Mouse (Mus musculus) thymus, postnatal 0 days (tissue): ENCODE results near the gene 1500009C09Rik. TPM values are rescaled to one million over a fixed set of nuclear protein-coding genes. Genes with fewer than 3 reads are reported as not detected.

ENCODE experiments used
- DNase-seq: peaks from one replicate; pipeline ENCODE4 v3.0.0-alpha.2; 2015; ENCODE audit warnings: low spot score
- polyA plus RNA-seq: library from polyadenylated mRNA; unstranded; fragments of >200 nt; fragmentation: Nextera tagmentation; extraction: Ambion mirVana; gene quantifications from 2 replicates; pipeline ENCODE4 v1.2.1, GENCODE M21; 2015

1500009C09Rik gene
- polyA plus RNA-seq: not detected in 2 replicates

DNA sequence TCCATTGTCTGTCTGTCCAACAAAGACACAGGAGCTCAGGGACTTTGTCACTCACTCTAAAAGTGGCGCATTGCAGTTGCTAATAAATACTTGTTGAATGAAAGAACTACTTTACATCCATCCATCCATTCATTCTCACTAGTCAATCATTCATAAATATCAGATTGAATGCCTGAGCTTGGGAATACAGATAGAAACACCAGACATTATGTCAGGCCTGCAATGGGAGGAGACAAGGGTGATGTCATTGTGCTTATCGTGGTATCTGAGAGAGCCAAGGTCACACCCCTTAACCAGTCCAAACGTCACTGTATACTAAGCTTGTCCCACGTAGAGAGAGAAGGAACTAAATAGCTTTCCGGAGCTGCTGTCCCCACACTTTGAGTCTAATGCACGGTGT lies at the start of gene 1500009C09Rik:
TSS of gene 1500009C09Rik (plus strand) at position 301 of the 400 bp plus-strand sequence.
- DNase-seq: no peak

DNA sequence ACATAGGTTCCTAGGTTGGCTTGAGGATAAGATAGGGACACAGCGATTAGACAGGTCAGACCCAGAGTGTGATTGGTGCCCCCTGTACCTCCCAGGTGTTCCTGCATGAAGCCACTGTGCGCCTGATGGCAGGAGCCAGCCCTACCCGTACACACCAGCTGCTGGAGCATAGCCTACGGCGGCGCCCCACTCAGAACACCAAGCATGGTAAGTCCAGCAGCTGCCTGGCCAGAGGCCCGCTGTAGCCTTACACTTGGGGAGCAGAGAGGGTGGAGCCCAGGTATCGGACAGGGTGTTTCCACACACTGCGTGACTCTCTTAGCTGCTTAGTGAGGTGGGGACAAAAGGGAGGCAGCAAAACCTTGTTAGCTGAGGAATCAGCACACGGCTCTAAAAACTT lies 49.1 kb upstream of the 1500009C09Rik start:
- no peak for DNase-seq

DNA sequence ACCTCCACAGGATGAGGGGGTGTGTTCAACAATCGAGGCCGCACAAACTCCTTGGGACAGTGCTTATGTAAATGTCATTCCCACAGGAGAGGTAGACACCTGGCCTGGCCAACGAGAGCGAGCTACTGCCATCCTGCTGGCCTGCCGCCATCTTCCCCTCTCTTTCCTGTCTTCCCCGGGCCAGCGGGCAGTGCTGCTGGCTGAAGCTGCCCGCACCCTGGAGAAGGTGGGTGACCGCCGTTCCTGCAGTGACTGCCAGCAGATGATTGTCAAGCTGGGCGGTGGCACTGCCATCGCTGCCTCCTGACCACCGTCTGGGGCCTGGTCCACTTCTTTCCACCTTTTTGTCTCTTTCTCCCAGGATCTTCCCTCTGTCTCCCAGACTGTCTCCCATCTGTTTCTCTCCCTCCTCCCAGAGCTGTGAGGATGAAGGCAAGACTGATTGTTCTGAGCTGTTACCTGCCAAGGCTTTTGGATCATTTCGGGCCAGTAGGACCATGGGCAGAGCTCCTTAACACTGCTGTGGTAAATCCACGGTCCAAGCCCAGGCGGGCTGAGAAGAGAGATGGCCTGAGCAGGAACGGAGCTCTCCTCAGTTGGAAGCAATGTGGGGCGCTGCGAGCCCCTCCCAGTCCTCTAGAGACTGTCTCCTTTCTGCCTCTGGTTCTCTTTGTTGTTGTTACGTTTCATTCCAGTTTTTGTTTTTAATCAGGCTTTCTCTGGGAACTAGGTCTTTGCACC lies 48.4 kb upstream of the 1500009C09Rik start:
- no peak for DNase-seq

DNA sequence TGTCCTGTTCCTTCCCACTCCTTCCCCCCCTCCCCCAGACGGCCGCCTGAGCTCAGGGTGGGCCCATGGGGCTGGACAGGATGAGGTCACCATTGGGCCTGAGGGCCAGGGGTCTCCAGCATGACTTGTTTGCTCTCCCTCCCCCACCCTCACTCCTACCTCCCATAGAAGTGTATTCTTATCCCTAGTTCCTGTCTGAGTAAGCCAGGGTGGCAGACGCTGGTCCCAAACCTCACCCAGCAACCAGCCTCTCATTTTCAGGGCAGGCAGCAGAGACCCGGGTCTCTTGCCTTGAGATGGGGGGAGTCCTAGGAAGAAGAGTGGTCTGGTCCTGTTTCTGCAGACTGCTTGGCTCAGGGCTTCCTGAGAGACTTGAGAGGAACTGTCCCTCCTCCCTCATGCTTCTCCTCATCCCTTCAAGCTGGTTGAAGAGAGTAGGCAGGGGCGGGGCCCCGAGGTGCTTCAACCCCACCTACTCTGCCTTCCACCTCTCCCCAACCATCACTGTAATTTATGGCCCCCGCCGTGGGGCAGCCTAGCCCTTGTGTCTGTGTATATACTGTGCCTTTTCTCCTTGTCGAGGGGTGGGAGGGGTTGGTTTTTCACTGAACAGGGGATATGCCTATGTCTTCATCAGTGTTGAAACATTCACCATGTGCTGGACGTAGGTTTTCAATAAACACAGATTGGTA lies 47.4 kb upstream of the 1500009C09Rik start:
- DNase-seq: no peak

DNA sequence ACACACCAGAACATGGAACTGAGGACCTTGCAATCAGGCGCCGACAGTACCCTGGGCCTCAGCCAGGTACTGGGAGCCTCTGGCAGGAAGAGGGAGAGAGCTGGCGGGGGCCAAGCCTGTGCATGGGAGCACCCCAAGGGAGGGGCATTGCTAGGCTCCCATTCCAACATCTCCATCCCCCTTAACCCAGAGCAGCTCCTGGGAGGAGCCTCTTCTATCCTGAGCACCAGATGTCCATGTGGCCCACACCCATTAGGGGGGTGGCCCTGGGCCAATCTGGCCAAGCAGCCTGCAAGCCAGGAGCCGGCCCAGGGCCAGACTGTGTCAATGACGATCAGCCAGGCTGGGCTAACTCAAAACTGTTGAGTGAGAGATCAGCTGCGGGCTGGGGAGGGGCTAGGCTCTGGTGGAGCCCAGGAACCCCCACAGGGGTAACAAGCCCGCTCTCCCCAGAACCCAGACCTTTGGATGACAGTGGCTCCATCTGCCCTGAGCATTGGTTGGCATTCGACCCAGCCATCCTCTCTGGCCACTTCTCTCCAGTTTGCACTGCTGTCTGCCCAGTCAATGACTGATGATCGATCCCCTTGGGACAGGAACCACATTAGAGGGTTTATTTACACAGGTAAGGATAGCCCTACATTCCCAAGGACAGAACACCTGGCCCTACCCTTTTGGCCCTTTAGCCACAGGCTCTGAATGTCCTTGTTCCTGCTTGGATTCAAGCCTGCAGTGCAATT lies 45.7 kb upstream of the 1500009C09Rik start:
- no peak for DNase-seq

DNA sequence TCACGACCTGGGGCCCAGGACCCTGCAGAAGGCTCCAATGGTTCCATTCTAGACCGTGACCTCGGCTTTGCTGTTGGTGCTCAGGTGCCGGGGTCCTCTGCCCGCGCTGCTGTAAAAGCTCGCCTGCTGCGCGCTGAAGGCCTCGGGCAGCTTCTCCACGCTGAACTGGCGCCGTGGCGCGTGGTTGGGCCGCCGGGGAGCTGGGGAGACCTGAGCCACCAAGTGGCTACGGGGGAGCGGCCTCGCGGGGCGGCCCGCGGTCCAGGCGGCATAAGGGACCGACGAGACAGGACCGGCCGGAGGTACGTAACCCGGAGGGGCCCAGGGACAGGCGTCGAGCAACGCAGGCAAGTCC lies 45.1 kb upstream of the 1500009C09Rik start:
- no peak for DNase-seq

DNA sequence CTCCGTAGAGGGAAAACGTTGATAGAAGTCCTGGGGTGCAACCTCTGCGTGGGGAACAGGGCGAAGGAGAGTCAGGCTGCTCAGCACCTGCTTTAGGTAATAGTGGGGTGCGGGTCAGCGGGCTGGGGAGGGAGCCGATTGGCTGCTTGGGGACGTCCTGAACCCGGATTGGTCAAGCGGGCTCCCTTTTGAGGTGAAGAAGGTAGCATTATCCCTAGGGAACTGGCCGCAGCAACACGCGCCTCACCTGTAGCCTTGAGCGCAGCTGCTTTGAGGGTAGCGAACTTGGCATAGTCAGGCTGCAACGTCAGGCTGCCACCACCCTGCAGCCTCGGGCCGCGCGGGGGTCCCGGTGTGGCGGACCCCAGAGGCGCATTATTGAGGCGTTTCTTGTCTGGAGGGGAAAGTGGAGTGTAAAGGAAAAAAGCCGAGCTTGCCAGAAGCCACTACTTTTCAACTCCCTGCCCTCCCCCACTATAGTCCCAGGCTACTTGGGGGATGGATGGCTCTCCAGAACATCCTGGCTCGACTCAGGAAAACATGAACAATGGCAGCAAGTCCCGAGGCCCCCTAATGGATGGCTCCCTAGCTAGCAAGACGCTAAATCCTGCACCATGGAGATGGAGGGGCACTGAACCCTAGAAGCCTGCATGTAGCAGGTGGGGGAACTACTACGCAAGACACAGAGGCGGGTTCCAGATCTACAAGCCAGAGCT lies 44.5 kb upstream of the 1500009C09Rik start:
- no peak for DNase-seq

DNA sequence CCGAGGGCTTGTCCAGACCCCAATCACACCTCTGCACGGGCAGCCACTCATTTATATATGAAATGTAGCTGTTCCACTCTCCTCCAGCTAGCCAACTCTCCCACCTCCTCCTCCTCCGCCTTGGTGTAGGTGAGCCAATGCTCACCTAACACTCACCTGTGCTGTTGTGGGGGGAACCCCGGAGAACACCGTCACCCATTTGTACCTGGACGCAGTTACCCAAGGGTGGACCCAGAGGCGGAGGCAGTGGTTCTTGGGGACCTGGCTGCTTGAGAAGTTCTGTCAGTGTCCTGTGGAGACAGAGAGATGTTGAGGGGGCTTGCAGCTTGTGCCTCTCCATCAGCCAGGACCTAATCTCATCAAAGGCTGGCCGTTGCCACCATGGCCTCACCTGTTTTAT lies 43.9 kb upstream of the 1500009C09Rik start:
- DNase-seq: no peak

DNA sequence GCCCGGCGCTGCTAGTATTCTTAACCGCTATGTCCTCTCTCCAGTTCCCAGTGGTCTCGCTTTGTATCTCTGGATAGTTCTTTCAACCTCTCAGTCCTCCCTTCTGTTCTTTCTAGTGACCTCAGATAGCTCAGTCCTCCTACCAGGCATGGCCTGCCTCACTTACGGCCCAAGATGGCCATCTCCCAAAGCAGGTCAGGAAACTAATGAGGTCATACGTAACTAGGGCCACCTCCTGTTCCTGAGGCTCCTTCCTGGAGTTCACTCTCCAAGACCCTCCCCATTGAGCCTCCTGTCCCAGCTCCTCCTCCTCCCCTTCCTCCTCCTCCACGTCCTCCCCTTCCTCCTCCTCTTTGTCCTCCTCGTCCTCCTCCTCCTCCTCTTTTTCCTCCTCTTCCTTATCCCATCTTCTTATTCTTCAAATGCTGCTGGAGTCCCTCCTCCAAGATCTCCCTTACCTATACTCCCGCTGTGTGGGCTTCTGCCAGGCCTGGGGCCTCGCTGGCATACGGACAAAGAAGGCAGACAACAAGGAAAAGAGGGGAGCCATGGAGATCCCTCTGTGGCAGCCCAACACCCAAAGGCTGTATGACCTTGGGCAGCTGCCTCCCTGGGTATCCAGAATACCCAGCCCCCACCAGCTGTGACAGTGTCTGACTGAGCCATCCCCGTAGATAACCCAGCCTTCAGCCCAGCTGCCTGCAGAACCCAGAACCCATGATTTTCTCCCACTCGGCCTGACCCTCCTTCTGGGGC lies 42.7 kb upstream of the 1500009C09Rik start:
- no peak for DNase-seq

DNA sequence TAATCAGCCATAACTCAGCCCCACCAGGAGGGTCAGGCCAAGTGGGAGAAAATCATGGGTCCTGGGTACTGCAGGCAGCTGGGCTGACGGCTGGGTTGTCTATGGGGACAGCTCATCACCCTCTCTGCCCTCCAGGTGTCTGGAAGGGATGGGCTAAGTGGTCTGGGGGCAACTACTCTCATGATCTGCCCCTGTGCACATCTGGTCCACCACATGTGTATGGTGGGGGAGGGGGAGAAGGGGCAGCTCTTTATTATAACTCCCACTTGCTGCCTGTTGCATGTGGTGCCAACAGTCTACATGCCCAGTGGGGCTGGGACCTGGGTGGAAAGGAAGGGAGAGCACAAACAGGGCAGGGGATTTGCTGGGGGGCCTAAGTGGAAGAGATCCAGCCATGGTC lies 41.4 kb upstream of the 1500009C09Rik start:
- DNase-seq: no peak

DNA sequence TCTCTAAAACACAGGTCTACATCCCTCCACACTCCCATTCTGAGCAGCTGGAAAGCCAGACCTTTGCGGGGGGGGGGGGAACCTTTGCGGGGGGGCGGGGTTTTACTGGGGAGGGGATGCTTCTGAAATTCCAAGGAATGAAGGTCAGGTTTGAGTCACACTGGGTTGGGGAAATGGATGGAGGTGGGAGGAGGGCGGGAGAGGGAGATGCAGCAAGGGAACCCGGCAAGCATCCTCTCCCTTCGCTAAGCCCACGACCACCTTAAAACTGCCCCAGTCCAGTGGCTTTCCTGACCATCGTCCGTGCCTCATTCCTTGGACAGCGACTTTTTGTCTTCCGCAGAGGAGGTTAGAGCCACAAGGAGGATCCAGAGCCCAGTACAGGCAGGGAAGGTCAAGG lies 40.9 kb upstream of the 1500009C09Rik start:
- no peak for DNase-seq

DNA sequence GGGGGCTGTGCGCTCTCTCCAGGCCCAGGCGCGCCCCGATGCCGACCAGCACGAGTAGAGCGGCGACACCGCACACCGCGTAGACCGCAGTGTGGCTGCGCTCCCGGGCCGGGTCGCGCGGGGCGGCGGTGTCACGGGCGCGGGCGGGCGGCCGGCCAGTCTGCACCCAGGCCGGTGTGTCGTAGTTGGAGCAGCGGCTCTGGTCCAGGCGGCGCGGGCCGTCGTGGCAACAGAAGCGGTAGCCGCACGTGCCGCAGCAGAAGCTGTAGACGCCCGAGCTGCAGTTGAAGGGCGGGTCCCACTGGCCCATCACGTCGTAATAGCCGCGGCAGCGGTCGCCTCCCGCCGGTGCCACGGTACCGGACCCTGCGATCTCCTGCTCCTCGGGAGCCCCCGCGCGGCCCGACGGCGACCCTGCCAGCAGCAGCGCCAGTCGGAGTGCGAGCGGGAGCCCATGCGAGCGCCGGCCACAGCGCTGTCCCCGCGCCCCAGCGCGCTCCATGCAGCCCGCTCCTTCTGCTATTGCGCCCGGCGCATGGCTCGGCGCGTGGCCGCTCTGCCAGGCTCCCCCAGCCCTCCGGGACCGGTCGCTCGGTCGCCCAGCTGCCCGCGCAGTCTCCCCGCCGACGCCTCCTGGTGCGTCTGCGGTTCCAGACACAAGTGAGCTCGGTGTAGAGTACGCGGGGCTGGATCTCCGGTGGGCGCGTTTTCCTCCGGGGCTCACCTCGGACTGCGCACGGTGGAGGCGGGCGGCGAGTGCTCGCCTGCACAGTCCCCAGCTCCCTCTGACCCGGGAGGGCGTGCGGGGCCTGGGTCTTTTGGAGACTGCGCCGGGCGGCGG lies 40.1 kb upstream of the 1500009C09Rik start:
- no peak for DNase-seq

DNA sequence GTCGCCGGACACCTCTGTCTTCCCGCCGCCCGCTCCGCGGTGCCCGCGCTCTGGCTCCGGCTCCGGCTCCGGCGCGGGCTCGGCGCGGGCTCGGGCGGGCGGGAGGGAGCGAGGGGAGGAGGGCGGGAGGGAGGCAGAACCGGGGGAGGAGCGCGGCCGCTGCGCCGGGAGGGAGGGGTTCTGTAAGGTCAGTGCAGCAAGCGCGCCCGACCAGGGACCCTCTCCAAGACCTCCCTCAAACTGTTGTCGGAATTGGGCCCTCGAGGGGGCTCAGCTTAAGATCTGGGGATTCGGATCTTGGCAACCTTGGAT lies 39.5 kb upstream of the 1500009C09Rik start, which contains the start of gene Shisa8:
TSS of gene Shisa8 (minus strand) at position 64 of the 312 bp plus-strand sequence.
- no peak for DNase-seq

DNA sequence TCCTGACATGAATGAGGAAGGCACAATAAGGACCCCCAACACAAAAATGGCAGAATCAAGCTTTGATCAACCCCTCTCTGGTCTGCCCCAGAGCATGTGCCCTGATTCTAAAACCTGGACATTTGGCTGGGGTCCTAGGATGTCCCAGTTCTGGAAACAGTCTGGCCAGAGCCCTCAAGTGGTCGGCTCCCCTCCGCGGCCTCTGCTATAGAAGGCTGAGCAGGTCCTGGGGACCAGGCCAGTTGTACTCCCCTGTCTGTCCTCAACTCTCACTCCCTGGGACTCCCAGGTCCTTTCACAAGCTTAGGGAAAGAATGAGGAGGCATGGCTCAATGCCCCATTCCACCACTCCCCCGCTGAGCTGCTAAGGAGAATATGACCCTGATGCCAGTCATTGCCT lies 39.0 kb upstream of the 1500009C09Rik start:
- no peak for DNase-seq

DNA sequence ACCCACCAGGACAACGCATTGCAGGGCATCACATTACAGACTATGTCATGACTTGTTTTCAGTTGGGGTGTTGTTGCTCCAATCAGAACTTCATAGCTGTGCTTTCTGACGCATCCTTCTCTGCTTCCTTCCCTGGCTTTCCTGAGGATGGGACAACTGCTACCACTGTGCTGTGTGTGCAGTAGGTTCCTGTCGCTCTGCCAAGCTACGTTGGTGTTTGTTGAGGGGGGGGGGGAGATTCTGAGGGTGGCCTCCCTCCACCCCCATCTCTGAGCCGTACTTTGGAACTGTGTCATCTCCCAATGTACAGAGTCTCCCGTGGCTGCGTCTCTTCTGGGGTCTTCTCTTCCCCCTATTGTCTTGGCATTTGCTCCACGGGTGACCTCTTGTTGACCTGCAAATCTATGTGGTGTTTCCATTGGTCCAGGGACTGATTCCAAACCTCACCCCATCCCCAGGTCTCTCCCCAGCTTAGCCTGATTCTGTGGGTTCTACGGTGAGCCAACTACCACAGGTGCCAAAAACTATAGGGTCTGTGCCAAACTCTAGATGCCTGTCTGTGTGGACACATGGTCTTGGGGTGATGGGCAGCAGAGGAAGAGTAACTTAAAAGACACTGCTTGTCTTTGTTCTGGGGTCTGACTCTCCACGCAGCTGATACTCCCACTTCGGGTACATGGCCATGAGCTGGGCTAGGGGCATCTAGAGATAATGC lies 36.7 kb upstream of the 1500009C09Rik start:
- DNase-seq: no peak

DNA sequence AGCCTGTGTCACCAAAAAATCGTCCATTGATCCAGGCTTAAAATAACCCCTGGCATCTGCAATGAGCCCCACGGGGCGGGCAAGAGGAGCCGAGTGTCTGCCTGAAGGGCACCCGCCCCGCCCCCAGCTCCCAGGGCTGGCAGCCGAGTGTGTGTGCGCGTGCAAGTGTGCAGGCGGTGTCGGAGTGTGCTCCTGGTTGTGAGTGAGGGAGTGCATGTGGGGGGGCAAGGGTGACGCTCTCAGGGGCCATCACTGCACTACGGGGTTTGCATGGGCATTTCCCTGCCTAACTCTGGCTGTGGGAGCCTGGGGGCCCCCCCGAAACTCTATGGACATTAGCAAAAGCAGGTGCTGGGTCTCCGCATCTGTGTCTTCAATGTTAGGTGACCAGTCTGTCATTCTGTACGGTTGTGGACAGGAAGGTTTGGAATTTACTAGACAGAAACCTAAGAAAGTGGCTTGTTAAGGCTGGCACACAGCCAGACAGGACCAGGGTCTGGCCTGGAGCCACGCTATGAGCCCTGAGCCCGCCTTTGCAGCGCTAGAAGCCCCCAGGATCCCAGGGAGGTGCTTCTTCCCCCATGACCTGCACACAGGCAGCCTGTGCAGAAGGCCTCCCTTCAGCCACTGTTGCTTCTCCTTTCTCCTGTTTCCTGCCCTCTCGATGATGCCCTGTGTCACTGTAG lies 35.9 kb upstream of the 1500009C09Rik start:
- DNase-seq: no peak

DNA sequence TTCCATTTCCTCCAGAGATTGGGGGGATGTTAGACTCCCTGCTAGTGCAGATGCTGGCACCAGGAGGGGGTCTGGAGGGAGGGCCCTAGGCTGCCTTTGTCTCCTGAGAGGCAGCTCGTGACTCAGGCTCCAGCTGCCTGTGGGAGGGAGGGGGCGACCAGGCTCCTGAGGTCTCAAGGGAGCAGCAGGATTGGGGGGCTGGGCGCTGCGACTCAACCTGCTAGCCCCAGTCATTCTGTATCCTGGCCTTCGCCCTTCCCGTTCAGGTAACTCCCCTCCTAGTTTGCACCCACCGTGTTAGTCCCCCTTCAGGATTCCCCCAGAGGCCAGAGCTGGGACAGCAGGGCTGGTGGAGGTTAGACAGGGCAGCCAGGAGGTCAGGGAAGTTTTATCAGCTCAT lies 35.2 kb upstream of the 1500009C09Rik start:
- no peak for DNase-seq

DNA sequence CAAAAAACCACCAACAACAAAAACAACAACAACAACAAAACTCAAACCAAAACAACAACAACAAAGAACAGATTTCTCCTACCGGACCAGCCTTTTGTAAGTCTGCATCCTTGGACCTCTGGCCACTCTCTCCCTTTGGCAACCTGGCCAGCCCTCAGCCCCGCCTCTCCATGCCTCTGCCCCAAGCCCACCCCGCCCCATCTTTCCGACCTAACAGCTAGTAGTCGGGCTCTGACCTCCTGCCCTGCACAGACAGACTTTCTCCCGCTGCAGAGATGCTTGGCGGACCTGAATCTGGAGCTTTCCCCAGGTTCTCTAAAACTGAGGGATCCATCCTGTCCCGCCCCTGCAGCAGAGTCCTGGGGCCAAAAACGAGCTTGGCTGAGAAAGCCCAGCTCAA lies 34.2 kb upstream of the 1500009C09Rik start:
- no peak for DNase-seq
